Mouse (Mus musculus): ENCODE measurements around the gene Cldn19. TPM values are rescaled to one million over a fixed set of nuclear protein-coding genes. Genes with fewer than 3 reads are reported as not detected.

Cldn19 gene
- polyA plus RNA-seq (2015; fragmentation: Nextera tagmentation; extraction: Ambion mirVana) = 0.05 and 0.20 TPM in 2 replicates

- Histone ChIP-seq H3K27me3 (no peaks in the 10 kb centered on the region), H3K27ac (replicated peaks) (peak within 1 kb of the TSS; percentile 60; the same call in 1 of the 2 replicates), H3K36me3 (no peaks in the 10 kb centered on the region), H3K4me2 (replicated peaks) (no peak within 1 kb of the TSS), H3K4me3 (replicated peaks) (no peak within 1 kb of the TSS), H3K9ac (no peak within 1 kb of the TSS), H3K9me3 (replicated peaks) (no peaks in the 10 kb centered on the region), H3K4me1 (peaks cover 20% of the 10 kb centered on the region)
- 75% methylated on average over 12 of the region's 12 CpGs for WGBS
- ATAC-seq (ENCODE audit: insufficient number of reproducible peaks, low FRiP score, low TSS enrichment, low read depth) = no peak
Observed at GRCm38 (mm10) chr4:119255351-119255750, at the start of gene Cldn19. Gene Cldn19, plus strand, starts transcription at chr4:119255414.

GRCm38 (mm10) chr4:119216667-119217066, 38.5 kb upstream of the Cldn19 start:
- H3K4me3 ChIP-seq (replicated peaks) = no peak overlapping the region
- H3K9ac ChIP-seq = no peak overlapping the region
- H3K36me3 ChIP-seq = no peaks in the 10 kb centered on the region
- H3K27me3 ChIP-seq = no peaks in the 10 kb centered on the region
- peaks cover 14% of the 10 kb centered on the region; the same call in 1 of the 2 replicates for H3K4me1 ChIP-seq
- H3K9me3 ChIP-seq (replicated peaks) = no peaks in the 10 kb centered on the region
- 57% methylated on average over 8 of the region's 8 CpGs for WGBS
- peak; percentile 69 for ATAC-seq (ENCODE audit: insufficient number of reproducible peaks, low FRiP score, low TSS enrichment, low read depth)
- no peak overlapping the region for H3K4me2 ChIP-seq (replicated peaks)
- H3K27ac ChIP-seq (replicated peaks) = no peak overlapping the region

DNA sequence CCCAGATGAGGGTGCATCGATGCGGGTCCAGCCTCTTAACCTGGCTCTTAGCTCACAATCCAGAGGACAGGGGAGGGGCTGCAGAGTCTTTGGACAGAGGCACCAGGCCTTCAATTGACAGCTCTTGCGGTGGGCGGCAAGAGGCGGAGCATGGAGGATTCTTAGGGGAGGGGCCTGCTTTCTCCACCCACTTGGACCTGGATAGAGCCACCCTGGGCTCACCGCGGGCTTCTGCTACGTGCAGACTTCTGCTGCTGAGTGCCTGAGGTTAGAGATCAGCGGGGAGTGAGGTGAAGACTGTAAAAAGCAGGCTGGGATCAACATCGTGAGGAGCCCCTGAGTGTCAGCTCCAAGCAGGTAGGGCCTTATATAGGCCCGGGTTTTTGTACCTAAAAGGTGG, 37.0 kb upstream of the Cldn19 start, which contains the start of gene Tmem269:
Gene Tmem269 (minus strand): TSS at position 49 of the 400 bp plus-strand sequence.
- Histone ChIP-seq H3K9ac (no peak within 1 kb of the TSS), H3K4me1 (peaks cover 14% of the 10 kb centered on the region; the same call in 1 of the 2 replicates), H3K4me2 (replicated peaks) (no peak within 1 kb of the TSS), H3K27me3 (no peaks in the 10 kb centered on the region), H3K27ac (replicated peaks) (no peak within 1 kb of the TSS), H3K4me3 (replicated peaks) (no peak within 1 kb of the TSS), H3K9me3 (replicated peaks) (no peaks in the 10 kb centered on the region), H3K36me3 (0 out of 2 replicates have a peak, but pooled peaks cover 3% of the 10 kb centered on the region)
- 9% methylated on average over 11 of the region's 11 CpGs for WGBS
- no peak for ATAC-seq (ENCODE audit: insufficient number of reproducible peaks, low FRiP score, low TSS enrichment, low read depth)

- no peak overlapping the region for H3K4me2 ChIP-seq (replicated peaks)
- H3K27me3 ChIP-seq = no peaks in the 10 kb centered on the region
- ATAC-seq (ENCODE audit: insufficient number of reproducible peaks, low FRiP score, low TSS enrichment, low read depth) = no peak
- no peak overlapping the region for H3K9ac ChIP-seq
- H3K27ac ChIP-seq (replicated peaks) = no peak overlapping the region
- WGBS = 66% methylated on average over 1 of the region's 1 CpGs
- H3K36me3 ChIP-seq = peaks cover 48% of the 10 kb centered on the region
- no peak overlapping the region for H3K4me3 ChIP-seq (replicated peaks)
- no peaks in the 10 kb centered on the region for H3K4me1 ChIP-seq
- H3K9me3 ChIP-seq (replicated peaks) = no peaks in the 10 kb centered on the region
Observed at GRCm38 (mm10) chr4:119223696-119224095, 31.5 kb upstream of the Cldn19 start.

DNA sequence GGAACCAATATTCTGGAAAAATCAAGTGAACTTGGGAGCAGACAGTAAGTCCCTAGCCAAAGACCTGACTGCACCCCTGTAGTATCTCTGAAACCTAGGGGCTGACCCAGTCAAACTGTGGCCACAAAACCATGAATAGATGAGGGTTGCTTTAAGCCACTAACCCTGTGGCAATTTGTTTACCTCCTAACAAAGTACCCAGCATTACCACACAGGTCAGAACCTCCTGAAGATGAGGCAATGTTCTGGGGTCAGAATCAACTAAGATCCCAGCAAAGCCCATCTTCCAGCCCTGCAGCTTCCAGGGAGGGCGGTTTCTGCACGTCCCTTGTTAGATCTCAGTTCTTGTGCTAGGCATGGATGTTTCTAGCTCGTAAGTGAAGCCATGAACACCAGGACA, 30.7 kb upstream of the Cldn19 start:
- no peaks in the 10 kb centered on the region for H3K4me1 ChIP-seq
- H3K27ac ChIP-seq (replicated peaks) = no peak overlapping the region
- no peak overlapping the region for H3K4me3 ChIP-seq (replicated peaks)
- peaks cover 49% of the 10 kb centered on the region for H3K36me3 ChIP-seq
- no peaks in the 10 kb centered on the region for H3K27me3 ChIP-seq
- no peak overlapping the region for H3K9ac ChIP-seq
- no peaks in the 10 kb centered on the region for H3K9me3 ChIP-seq (replicated peaks)
- no peak overlapping the region for H3K4me2 ChIP-seq (replicated peaks)
- no peak for ATAC-seq (ENCODE audit: insufficient number of reproducible peaks, low FRiP score, low TSS enrichment, low read depth)
- 91% methylated on average over 3 of the region's 3 CpGs for WGBS

- 93% methylated on average over 9 of the region's 9 CpGs for WGBS
- no peaks in the 10 kb centered on the region for H3K27me3 ChIP-seq
- H3K9me3 ChIP-seq (replicated peaks) = no peaks in the 10 kb centered on the region
- peaks cover 49% of the 10 kb centered on the region for H3K36me3 ChIP-seq
- no peak overlapping the region for H3K9ac ChIP-seq
- no peak overlapping the region for H3K4me3 ChIP-seq (replicated peaks)
- H3K4me2 ChIP-seq (replicated peaks) = no peak overlapping the region
- H3K4me1 ChIP-seq = no peaks in the 10 kb centered on the region
- H3K27ac ChIP-seq (replicated peaks) = no peak overlapping the region
- no peak for ATAC-seq (ENCODE audit: insufficient number of reproducible peaks, low FRiP score, low TSS enrichment, low read depth)
Observed at GRCm38 (mm10) chr4:119225719-119226118, 29.5 kb upstream of the Cldn19 start.

DNA sequence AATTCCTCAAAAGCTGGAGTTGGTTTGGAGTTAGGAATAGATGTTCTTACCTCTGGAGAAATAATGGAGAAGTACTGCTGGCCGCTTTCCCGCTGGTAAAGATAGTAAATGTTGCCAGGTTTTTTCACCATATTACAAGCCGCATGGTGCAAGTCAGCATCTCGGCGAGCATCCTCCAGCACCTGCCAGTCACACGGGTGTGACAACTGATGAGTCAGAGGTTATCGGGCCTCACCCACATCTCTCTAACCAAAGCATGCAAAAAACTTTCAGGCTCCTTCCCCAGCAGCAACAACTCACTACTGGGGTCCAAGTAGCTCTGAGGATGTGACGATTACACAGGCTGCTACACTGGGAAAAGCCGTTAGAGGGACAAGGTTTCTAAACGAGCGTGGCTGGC, 28.5 kb upstream of the Cldn19 start:
- Histone ChIP-seq H3K27ac (replicated peaks) (no peak overlapping the region), H3K4me2 (replicated peaks) (no peak overlapping the region), H3K9me3 (replicated peaks) (no peaks in the 10 kb centered on the region), H3K9ac (no peak overlapping the region), H3K4me1 (peaks cover 5% of the 10 kb centered on the region), H3K4me3 (replicated peaks) (no peak overlapping the region), H3K27me3 (no peaks in the 10 kb centered on the region), H3K36me3 (peaks cover 49% of the 10 kb centered on the region)
- ATAC-seq (ENCODE audit: insufficient number of reproducible peaks, low FRiP score, low TSS enrichment, low read depth) = no peak
- 91% methylated on average over 11 of the region's 11 CpGs for WGBS

- peaks cover 31% of the 10 kb centered on the region for H3K36me3 ChIP-seq
- under 1% methylated on average over 71 of the region's 71 CpGs for WGBS
Observed at GRCm38 (mm10) chr4:119232410-119233255, 22.6 kb upstream of the Cldn19 start, which contains the start of the genes AU022252 and P3h1. Gene AU022252, minus strand, starts transcription at chr4:119232712. Gene P3h1, plus strand, starts transcription at chr4:119232915.

DNA sequence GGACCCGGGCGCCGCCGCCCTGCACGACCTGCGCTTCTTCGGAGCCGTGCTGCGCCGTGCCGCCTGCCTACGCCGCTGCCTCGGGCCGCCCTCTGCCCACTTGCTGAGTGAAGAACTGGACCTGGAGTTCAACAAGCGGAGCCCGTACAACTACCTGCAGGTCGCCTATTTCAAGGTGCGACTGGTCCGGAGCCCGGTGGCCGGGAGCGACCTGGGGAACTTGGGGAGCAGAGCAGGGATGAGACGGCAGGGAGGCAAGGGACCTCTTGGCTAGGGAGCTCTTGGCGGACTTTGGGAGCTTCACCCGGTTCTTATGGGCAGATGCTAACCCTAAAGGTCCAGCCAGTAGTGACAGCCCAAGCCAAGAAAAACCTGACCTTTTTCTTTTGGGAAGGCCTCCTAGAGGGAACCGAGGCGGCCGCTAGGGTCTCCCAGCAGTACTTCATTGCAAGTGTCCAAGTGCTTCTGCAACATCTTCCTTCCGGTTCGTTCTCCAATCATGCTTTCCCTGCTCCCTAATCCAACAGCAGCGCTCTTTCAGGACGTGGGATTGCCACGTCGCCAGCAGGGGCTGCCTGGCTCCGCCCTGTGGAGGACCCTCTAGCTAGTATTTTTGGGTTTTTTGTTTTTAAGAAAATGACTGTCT, 21.8 kb upstream of the Cldn19 start:
- ATAC-seq (ENCODE audit: insufficient number of reproducible peaks, low FRiP score, low TSS enrichment, low read depth) = peak; percentile 63
- under 1% methylated on average over 36 of the region's 36 CpGs for WGBS

More at GRCm38 (mm10) chr4:119232410-119233255, 22.6 kb upstream of the Cldn19 start, which contains the start of the genes AU022252 and P3h1:
- H3K9me3 ChIP-seq (replicated peaks) = no peaks in the 10 kb centered on the region
- peak within 1 kb of the TSS; percentile 90 for H3K27ac ChIP-seq (replicated peaks)
- peak within 1 kb of the TSS; percentile 76 for H3K9ac ChIP-seq
- ATAC-seq (ENCODE audit: insufficient number of reproducible peaks, low FRiP score, low TSS enrichment, low read depth) = peak; percentile 98
- peak within 1 kb of the TSS; percentile 70 for H3K4me2 ChIP-seq (replicated peaks)
- peak within 1 kb of the TSS; percentile 59 for H3K4me3 ChIP-seq (replicated peaks)
- peaks cover 14% of the 10 kb centered on the region for H3K4me1 ChIP-seq
- H3K27me3 ChIP-seq = no peaks in the 10 kb centered on the region

GRCm38 (mm10) chr4:119234348-119234747, 20.9 kb upstream of the Cldn19 start:
- H3K36me3 ChIP-seq = peaks cover 22% of the 10 kb centered on the region
- peak overlapping the region; percentile 90 for H3K27ac ChIP-seq (replicated peaks)
- no peak overlapping the region for H3K9ac ChIP-seq
- no peaks in the 10 kb centered on the region for H3K9me3 ChIP-seq (replicated peaks)
- peak overlapping the region; percentile 59 for H3K4me3 ChIP-seq (replicated peaks)
- H3K27me3 ChIP-seq = no peaks in the 10 kb centered on the region
- WGBS = 56% methylated on average over 3 of the region's 3 CpGs
- peaks cover 21% of the 10 kb centered on the region for H3K4me1 ChIP-seq
- peak overlapping the region; percentile 56 for H3K4me2 ChIP-seq (replicated peaks)
- no peak for ATAC-seq (ENCODE audit: insufficient number of reproducible peaks, low FRiP score, low TSS enrichment, low read depth)

More for the DNA sequence above, 21.8 kb upstream of the Cldn19 start:
- peak overlapping the region; percentile 59 for H3K4me3 ChIP-seq (replicated peaks)
- H3K4me1 ChIP-seq = peaks cover 14% of the 10 kb centered on the region
- H3K36me3 ChIP-seq = peaks cover 26% of the 10 kb centered on the region
- H3K9ac ChIP-seq = peak overlapping the region; percentile 75
- peak overlapping the region; percentile 90 for H3K27ac ChIP-seq (replicated peaks)
- peak overlapping the region; percentile 56 for H3K4me2 ChIP-seq (replicated peaks)
- H3K9me3 ChIP-seq (replicated peaks) = no peaks in the 10 kb centered on the region
- H3K27me3 ChIP-seq = no peaks in the 10 kb centered on the region

- H3K27ac ChIP-seq (replicated peaks) = no peak overlapping the region; the same call in 1 of the 2 replicates
- H3K9ac ChIP-seq = no peak overlapping the region
- WGBS = 51% methylated on average over 3 of the region's 3 CpGs
- peaks cover 47% of the 10 kb centered on the region for H3K36me3 ChIP-seq
- no peak overlapping the region for H3K4me2 ChIP-seq (replicated peaks)
- no peaks in the 10 kb centered on the region for H3K9me3 ChIP-seq (replicated peaks)
- peaks cover 16% of the 10 kb centered on the region for H3K4me1 ChIP-seq
- ATAC-seq (ENCODE audit: insufficient number of reproducible peaks, low FRiP score, low TSS enrichment, low read depth) = no peak
- H3K27me3 ChIP-seq = no peaks in the 10 kb centered on the region
- no peak overlapping the region for H3K4me3 ChIP-seq (replicated peaks)
Observed at GRCm38 (mm10) chr4:119238661-119239060, 16.6 kb upstream of the Cldn19 start.
